Mouse (Mus musculus) bone marrow, adult 2 months (tissue): ENCODE results near the gene Fras1. TPM values are rescaled to one million over a fixed set of nuclear protein-coding genes. Genes with fewer than 3 reads are reported as not detected.

Experiments used
- H3K27ac ChIP-seq: fragments of 200-500 bp; 2 replicates; pipeline ENCODE4 v1.5.1; 2012; ENCODE audit warnings: low read depth, mild to moderate bottlenecking, control low read depth, inconsistent platforms, low read length; ENCODE audit not compliant: control insufficient read depth, poor library complexity, insufficient read depth
- H3K4me1 ChIP-seq: fragments of 200-500 bp; 2 replicates; pipeline ENCODE4 v1.6.1; 2011; ENCODE audit warnings: low read length; ENCODE audit not compliant: control insufficient read depth, insufficient read depth
- H3K4me3 ChIP-seq: fragments of 200-500 bp; replicated peaks from 2 replicates; pipeline ENCODE3; 2011; ENCODE audit warnings: mild to moderate bottlenecking, low read depth, low read length, control low read depth; ENCODE audit not compliant: control insufficient read depth
- CTCF ChIP-seq: fragments of 200-500 bp; IDR thresholded peaks from 2 replicates; pipeline ENCODE4 v1.5.1; 2011; ENCODE audit warnings: low read length, control low read depth; ENCODE audit not compliant: control insufficient read depth, insufficient read depth
- POLR2A ChIP-seq: fragments of 200-500 bp; IDR thresholded peaks from 2 replicates; pipeline ENCODE4 v1.6.1; 2011; ENCODE audit warnings: low read depth, mild to moderate bottlenecking, control low read depth, low read length, borderline replicate concordance; ENCODE audit not compliant: control insufficient read depth
- WGBS: fragments of 180-500 bp; shearing (Covaris S2); methylation state at CpG from one replicate; pipeline ENCODE4 v1.1.7; 2018; 5-methylcytosine and 5-hydroxymethylcytosine counted together
- polyA plus RNA-seq: library from polyadenylated mRNA; stranded (reverse); fragments of >200 nt; gene quantifications from 2 replicates; pipeline ENCODE4 v1.2.4, GENCODE M21; 2011; ENCODE audit warnings: low replicate concordance; ENCODE audit not compliant: missing spikeins, insufficient read depth, insufficient read length

Gene Fras1
- polyA plus RNA-seq, 1 experiment = not detected

- WGBS = 34% methylated on average over 6 of the region's 6 CpGs
- Histone ChIP-seq H3K4me1 (no peaks in the 10 kb centered on the region), H3K4me3 (no peak overlapping the region), H3K27ac (no peak overlapping the region)
- TF ChIP-seq CTCF (no peak), POLR2A (no peak)
These were observed 649 bp upstream of the Fras1 start for GRCm38 (mm10) chr5:96373106-96373505.

GRCm38 (mm10) chr5:96373986-96374901, 489 bp downstream of the Fras1 start:
- no peak overlapping the region for H3K27ac ChIP-seq
- under 1% methylated on average over 83 of the region's 84 CpGs for WGBS
- no peak overlapping the region for H3K4me3 ChIP-seq
- TF ChIP-seq CTCF (no peak), POLR2A (no peak)
- H3K4me1 ChIP-seq = no peaks in the 10 kb centered on the region

- no peaks in the 10 kb centered on the region for H3K4me1 ChIP-seq
- TF ChIP-seq CTCF = no peak
- no peak for TF ChIP-seq POLR2A
These were observed 1.7 kb downstream of the Fras1 start for GRCm38 (mm10) chr5:96375391-96375831.

GRCm38 (mm10) chr5:96376216-96376615, 2.5 kb downstream of the Fras1 start:
- TF ChIP-seq POLR2A (no peak), CTCF (no peak)
- Histone ChIP-seq H3K4me1 (no peaks in the 10 kb centered on the region), H3K4me3 (no peak overlapping the region), H3K27ac (no peak overlapping the region)
- 60% methylated on average over 4 of the region's 4 CpGs for WGBS

More at GRCm38 (mm10) chr5:96375391-96375831, 1.7 kb downstream of the Fras1 start:
- Histone ChIP-seq H3K4me3 (no peak overlapping the region), H3K27ac (no peak overlapping the region)
- WGBS = 2% methylated on average over 17 of the region's 17 CpGs

GRCm38 (mm10) chr5:96386138-96386933, 12.6 kb downstream of the Fras1 start:
- WGBS = 87% methylated on average over 15 of the region's 15 CpGs
- Histone ChIP-seq H3K4me1 (no peaks in the 10 kb centered on the region), H3K4me3 (no peak overlapping the region), H3K27ac (no peak overlapping the region)
- TF ChIP-seq POLR2A (no peak), CTCF (no peak)

- H3K4me3 ChIP-seq = no peak overlapping the region
- H3K27ac ChIP-seq = no peak overlapping the region
- TF ChIP-seq CTCF = no peak
- TF ChIP-seq POLR2A = no peak
- WGBS = 87% methylated on average over 8 of the region's 8 CpGs
- H3K4me1 ChIP-seq = no peaks in the 10 kb centered on the region
These were observed 14.6 kb downstream of the Fras1 start for GRCm38 (mm10) chr5:96388306-96388705.

GRCm38 (mm10) chr5:96389963-96390623, 16.3 kb downstream of the Fras1 start:
- no peak overlapping the region for H3K27ac ChIP-seq
- TF ChIP-seq POLR2A (no peak), CTCF (no peak)
- H3K4me1 ChIP-seq = no peaks in the 10 kb centered on the region
- H3K4me3 ChIP-seq = no peak overlapping the region
- whole genome bisulfite sequencing = 81% methylated on average over 11 of the region's 11 CpGs
